Mouse (Mus musculus) kidney, postnatal 36 days (tissue): ENCODE results near the gene Ran.

Experiments
- DNase-seq, 2 experiments: peaks; one replicate each; pipeline ENCODE4 v3.0.0; 2021 to 2022; ENCODE audit warnings: mixed read lengths in 2 of 2

Ran gene

DNA sequence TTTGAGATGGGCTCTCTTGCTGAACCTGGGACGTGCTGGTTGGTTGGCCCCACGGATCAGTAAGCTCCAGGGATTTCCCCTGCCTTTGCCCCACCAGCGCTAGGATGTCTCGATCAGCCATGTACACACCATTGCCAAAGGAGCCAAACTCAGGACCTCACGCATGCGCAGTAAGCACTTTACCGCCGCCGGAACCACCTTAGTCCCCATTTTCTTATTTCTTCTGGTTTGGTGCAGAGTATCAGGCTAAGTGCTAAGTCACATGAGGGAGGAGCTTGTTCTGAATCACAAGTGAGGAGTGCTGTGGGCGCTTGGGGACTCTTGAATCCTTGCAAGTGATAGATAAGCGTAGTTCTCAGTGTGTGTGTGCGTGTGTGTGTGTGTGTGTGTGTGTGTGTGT lies 45.4 kb downstream of the Ran start:
- no peak for DNase-seq

DNA sequence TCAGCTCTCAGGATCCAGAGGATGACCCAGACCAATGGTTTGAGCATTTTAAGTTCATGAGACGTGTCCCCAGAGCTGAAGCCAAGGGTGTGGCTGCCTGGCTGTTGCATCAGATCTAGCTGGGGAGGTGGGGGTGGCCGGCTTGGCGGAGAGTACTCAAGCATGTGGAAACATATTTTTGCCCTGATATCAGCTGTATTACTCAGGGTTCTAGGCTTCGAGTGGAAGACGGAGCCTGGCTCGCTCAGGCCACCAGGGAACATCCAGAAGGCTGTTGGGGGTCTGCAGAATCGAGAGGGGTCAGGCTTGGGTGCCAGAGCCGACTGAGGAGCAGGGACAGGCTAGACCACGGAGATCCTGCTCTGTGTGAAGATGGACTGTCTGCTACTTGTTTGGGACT lies 46.1 kb downstream of the Ran start:
- DNase-seq: peak in 1 of 2 experiments; percentile 6

DNA sequence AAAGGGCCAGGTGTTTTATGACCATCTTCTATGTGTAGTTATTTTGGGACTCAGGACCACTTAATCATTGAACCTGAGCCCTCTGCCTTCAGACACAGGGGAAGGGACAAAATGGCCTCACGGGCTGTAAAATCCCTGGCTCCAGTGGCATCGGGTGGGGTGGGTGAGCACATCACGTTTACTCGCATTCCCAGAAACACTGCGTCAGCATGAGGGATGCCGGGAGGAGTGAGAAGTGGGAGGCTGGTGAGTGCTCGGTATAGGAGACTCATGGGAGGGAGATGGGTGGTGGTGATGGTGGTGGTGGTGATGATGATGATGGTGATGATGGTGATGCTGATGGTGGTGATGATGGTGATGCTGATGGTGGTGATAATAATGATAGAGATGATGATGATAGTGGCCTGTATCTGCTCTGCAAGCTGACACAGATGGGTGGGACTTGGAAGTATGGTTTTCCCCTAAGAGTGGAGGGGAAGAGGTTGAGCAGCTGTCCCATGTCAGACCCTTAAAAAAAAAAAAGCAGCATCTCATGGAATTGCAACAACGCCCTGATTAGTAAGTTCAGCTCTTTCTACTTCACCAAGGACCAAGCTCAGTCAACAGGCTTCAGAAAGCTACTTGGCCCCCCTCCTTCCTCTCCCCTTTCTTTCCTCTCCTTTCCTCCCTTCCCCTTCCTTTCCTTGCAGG lies 46.8 kb downstream of the Ran start:
- DNase-seq: no peak

GRCm38 (mm10) chr5:129067231-129067834 lies 47.5 kb downstream of the Ran start:
- no peak for DNase-seq

- no peak for DNase-seq
These were observed 52.0 kb downstream of the Ran start for GRCm38 (mm10) chr5:129071761-129072280.

DNA sequence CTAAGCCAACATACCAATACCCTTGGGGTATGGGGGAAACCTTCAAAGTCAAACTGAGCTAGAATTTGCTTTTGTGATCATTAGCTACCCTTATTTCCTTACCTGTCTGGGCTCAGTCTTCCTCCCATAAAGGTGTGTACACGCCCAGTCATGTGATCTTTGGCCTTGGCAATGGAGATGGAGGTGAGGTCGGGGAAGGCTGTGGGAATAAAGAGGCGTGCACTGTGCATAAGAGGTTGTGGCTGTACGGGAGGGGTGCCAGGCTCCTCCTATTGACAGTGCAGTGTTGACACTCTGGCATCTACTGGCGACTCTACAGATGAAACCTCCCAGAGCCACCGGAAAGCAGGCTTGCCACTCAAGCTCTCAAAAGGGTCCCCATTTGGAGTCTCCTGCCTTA lies 53.5 kb downstream of the Ran start:
- DNase-seq: no peak
